Mouse (Mus musculus): ENCODE results near the gene Sbp.

Gene Sbp

GRCm38 (mm10) chr17:23992789-23993553, 51.5 kb downstream of the Sbp start:
- DNase-seq (ENCODE audit: low read depth) = no peak

DNA sequence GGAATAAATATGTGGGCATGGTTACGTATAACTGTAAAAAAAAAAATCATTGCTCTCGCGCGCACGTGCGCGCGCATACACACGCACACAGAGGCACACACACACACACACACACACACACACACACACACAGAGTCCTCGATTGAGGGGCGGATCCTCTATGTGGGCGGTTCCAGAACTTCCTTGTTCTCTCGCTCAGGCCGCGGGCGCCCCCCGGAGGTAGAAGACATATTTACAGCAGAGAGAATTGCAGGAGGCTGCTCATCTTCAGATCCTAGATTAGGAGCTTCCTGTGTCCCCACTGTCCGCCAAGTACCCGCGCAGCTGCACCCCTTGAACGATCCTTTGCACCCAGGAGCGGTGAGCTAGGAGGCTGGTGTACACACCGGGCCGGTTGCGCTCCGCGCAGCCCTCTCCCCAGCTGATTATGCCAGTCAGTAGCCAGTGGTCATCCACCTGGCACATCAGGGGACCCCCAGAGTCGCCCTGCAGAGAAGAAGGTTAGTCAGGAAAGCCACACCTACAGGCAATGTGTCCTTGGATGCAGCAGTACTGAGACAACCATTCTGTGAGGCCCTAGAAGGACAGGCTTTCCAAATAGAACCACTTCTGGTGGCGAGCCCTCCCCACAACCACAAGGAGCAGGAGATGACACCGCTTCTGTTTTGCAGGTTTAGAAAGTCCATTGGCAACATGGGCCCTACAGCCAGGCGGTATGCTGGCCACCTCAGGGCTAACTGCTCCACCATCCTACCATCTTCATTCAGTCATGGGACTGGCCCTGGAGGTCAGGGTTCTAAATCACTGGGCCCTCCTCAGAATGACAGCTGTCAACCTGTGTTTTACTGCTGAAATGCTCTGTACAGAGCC, 52.3 kb downstream of the Sbp start:
- peak; percentile 86 for DNase-seq (ENCODE audit: low read depth)

- DNase-seq (ENCODE audit: low read depth) = no peak
These were observed 53.2 kb downstream of the Sbp start for GRCm38 (mm10) chr17:23994667-23995066.

All from c-Kit-positive CD71-positive TER-119-negative erythroid progenitor cells, embryonic 14.5 days (primary cell).